Mouse (Mus musculus) layer of hippocampus, adult 8-10 months (tissue): ENCODE measurements around the gene Casp7. TPM values are rescaled to one million over a fixed set of nuclear protein-coding genes. Genes with fewer than 3 reads are reported as not detected.
"Not testable (repeated sequence)": the region's sequence is repeated elsewhere in the genome, so short reads cannot be mapped to it uniquely, and the experiment has no call there.

Experiments
- DNase-seq, 2 experiments: peaks; one replicate each; pipeline ENCODE4 v3.0.0; 2022; ENCODE audit warnings: low spot score in 2 of 2
- total RNA-seq, 4 experiments: library from RNA; stranded (reverse); gene quantifications; 2 replicates each; pipeline ENCODE4 v1.2.4; 2022

Gene Casp7
- 1 to 10 TPM; 2.0 to 5.0 (median 3.6) TPM for total RNA-seq

GRCm38 (mm10) chr19:56396669-56397621 lies at the start of gene Casp7:
Casp7 (plus strand) TSS chr19:56397129.
- peak in 1 of 2 experiments; percentile 12 for DNase-seq

- no peak for DNase-seq
Observed at GRCm38 (mm10) chr19:56349295-56349694, 47.6 kb upstream of the Casp7 start.

GRCm38 (mm10) chr19:56353689-56354088 lies 43.2 kb upstream of the Casp7 start:
- DNase-seq, result no peak

- DNase-seq, result no peak
Observed at GRCm38 (mm10) chr19:56355201-56355600, 41.7 kb upstream of the Casp7 start.

GRCm38 (mm10) chr19:56356480-56357373 lies 40.2 kb upstream of the Casp7 start:
- peak in 1 of 2 experiments; percentile 73 for DNase-seq

GRCm38 (mm10) chr19:56357374-56357708 lies 39.6 kb upstream of the Casp7 start:
- DNase-seq, result not testable (repeated sequence)

GRCm38 (mm10) chr19:56358890-56359289 lies 38.0 kb upstream of the Casp7 start:
- no peak for DNase-seq

GRCm38 (mm10) chr19:56363721-56364460 lies 33.0 kb upstream of the Casp7 start:
- no peak for DNase-seq

- DNase-seq, result no peak
Observed at GRCm38 (mm10) chr19:56364563-56364962, 32.4 kb upstream of the Casp7 start.

GRCm38 (mm10) chr19:56366168-56366567 lies 30.8 kb upstream of the Casp7 start:
- DNase-seq, result no peak

GRCm38 (mm10) chr19:56366625-56367024 lies 30.3 kb upstream of the Casp7 start:
- DNase-seq, result no peak

- no peak for DNase-seq
Observed at GRCm38 (mm10) chr19:56367778-56368177, 29.2 kb upstream of the Casp7 start.

- DNase-seq, result no peak
Observed at GRCm38 (mm10) chr19:56368912-56369311, 28.0 kb upstream of the Casp7 start.

GRCm38 (mm10) chr19:56370389-56371150 lies 26.4 kb upstream of the Casp7 start:
- DNase-seq, result no peak

- DNase-seq, result no peak
Observed at GRCm38 (mm10) chr19:56372226-56372625, 24.7 kb upstream of the Casp7 start.

GRCm38 (mm10) chr19:56373246-56373645 lies 23.7 kb upstream of the Casp7 start:
- no peak for DNase-seq

GRCm38 (mm10) chr19:56374011-56374410 lies 22.9 kb upstream of the Casp7 start:
- no peak for DNase-seq

GRCm38 (mm10) chr19:56378007-56378406 lies 18.9 kb upstream of the Casp7 start:
- no peak for DNase-seq

GRCm38 (mm10) chr19:56378554-56379172 lies 18.3 kb upstream of the Casp7 start:
- no peak for DNase-seq

GRCm38 (mm10) chr19:56380341-56380740 lies 16.6 kb upstream of the Casp7 start:
- DNase-seq, result no peak
